Mouse (Mus musculus): Measurements from ENCODE around the gene Gm10352. TPM values are rescaled to one million over a fixed set of nuclear protein-coding genes. Genes with fewer than 3 reads are reported as not detected.
"Not testable (repeated sequence)": the region's sequence is repeated elsewhere in the genome, so short reads cannot be mapped to it uniquely, and the experiment has no call there.

Gm10352 gene
- total RNA-seq (2021) = not detected
- long read RNA-seq, experiment 1 = 0 reads
- long read RNA-seq, experiment 2 = 0 reads

DNA sequence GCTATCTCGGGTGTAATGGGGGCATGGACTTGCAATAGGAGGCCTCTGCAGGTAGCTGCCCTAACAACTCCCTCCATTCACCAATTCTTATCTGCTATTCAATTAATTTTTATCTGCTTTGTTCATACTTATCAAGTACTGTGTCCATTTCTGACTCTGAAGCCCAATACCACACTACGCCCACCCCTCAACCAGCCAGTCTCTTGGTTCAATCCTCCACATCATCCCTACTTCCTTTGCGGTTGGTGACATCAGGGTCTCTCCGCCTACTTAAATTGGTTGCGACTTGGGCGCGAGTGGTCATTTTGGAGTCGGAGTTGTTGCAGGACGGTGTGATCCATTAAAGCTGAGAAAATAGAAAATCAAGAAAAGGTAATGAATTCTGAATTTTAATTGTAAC is at the start of gene Gm10352:
Gene Gm10352, plus strand, starts transcription at position 301 of the 400 bp plus-strand sequence.
- not testable (repeated sequence) for DNase-seq (ENCODE audit: low spot score in 2 of 2)

DNA sequence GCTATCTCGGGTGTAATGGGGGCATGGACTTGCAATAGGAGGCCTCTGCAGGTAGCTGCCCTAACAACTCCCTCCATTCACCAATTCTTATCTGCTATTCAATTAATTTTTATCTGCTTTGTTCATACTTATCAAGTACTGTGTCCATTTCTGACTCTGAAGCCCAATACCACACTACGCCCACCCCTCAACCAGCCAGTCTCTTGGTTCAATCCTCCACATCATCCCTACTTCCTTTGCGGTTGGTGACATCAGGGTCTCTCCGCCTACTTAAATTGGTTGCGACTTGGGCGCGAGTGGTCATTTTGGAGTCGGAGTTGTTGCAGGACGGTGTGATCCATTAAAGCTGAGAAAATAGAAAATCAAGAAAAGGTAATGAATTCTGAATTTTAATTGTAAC is 31.5 kb downstream of the Gm10352 start, which contains the start of gene Gm29289:
Gene Gm29289, plus strand, starts transcription at position 301 of the 400 bp plus-strand sequence.
- not testable (repeated sequence) for DNase-seq (ENCODE audit: low spot score in 2 of 2)

Other genes starting within 250 kb of the Gm10352 start
- gene Sry, start 237.3 kb upstream of the Gm10352 start, total RNA-seq (2021) = not detected
- not detected for gene H2al2b, start 180.3 kb upstream of the Gm10352 start, total RNA-seq (2021)
- not detected for gene Gm4064, start 104.8 kb upstream of the Gm10352 start, total RNA-seq (2021)
- gene Rbmy, start 70.3 kb upstream of the Gm10352 start, total RNA-seq (2021) = not detected
- gene Gm10256, start 70.3 kb upstream of the Gm10352 start, total RNA-seq (2021) = not detected
- gene Gm29289, start 31.6 kb downstream of the Gm10352 start, total RNA-seq (2021) = not detected

Data from layer of hippocampus, postnatal 14 days (tissue).